Mouse (Mus musculus) C2C12 (cell line): ENCODE results near the gene Zfp784. TPM values are rescaled to one million over a fixed set of nuclear protein-coding genes. Genes with fewer than 3 reads are reported as not detected.

Experiments used
- H3K27me3 ChIP-seq: one replicate; pipeline ENCODE4 v1.6.1; 2011; ENCODE audit not compliant: control insufficient read depth, insufficient read depth, insufficient read length
- H3K36me3 ChIP-seq: one replicate; pipeline ENCODE4 v1.6.1; 2011; ENCODE audit not compliant: control insufficient read depth, insufficient read depth
- H3K4me3 ChIP-seq: one replicate; pipeline ENCODE4 v1.5.1; 2011; ENCODE audit warnings: mild to moderate bottlenecking, control low read depth; ENCODE audit not compliant: poor library complexity, insufficient read depth, severe bottlenecking
- H3K79me2 ChIP-seq: one replicate; pipeline ENCODE4 v1.6.1; 2011; ENCODE audit not compliant: control insufficient read depth, insufficient read depth
- H3K79me3 ChIP-seq: one replicate; pipeline ENCODE4 v1.6.1; 2011; ENCODE audit warnings: low read depth, control low read depth
- H3ac ChIP-seq: one replicate; pipeline ENCODE3; 2011; ENCODE audit warnings: low read depth; ENCODE audit not compliant: control insufficient read depth, insufficient read length
- CEBPB ChIP-seq: IDR thresholded peaks from one replicate; pipeline ENCODE4 v1.6.1; 2011; ENCODE audit warnings: low read depth, mild to moderate bottlenecking, control low read depth, moderate library complexity
- CTCF ChIP-seq: IDR thresholded peaks from one replicate; pipeline ENCODE4 v1.5.1; 2011; ENCODE audit not compliant: control insufficient read depth, insufficient read depth, insufficient read length
- FOSL1 ChIP-seq: IDR thresholded peaks from one replicate; pipeline ENCODE4 v1.8.0; 2011; ENCODE audit warnings: mild to moderate bottlenecking, low read length; ENCODE audit not compliant: poor library complexity, insufficient read depth, severe bottlenecking
- MAX ChIP-seq: IDR thresholded peaks from one replicate; pipeline ENCODE4 v1.6.1; 2011; ENCODE audit warnings: mild to moderate bottlenecking, control low read depth
- MYOD1 ChIP-seq: IDR thresholded peaks from one replicate; pipeline ENCODE4 v1.6.1; 2011; ENCODE audit warnings: low read depth; ENCODE audit not compliant: control insufficient read depth, insufficient read length
- MYOG ChIP-seq: IDR thresholded peaks from one replicate; pipeline ENCODE4 v1.6.1; 2011; ENCODE audit not compliant: control insufficient read depth, insufficient read length; ENCODE audit errors: extremely low read depth
- USF1 ChIP-seq: IDR thresholded peaks from one replicate; pipeline ENCODE4 v1.6.1; 2011; ENCODE audit warnings: low read depth, mild to moderate bottlenecking, control low read depth, moderate library complexity
- polyA plus RNA-seq: library from polyadenylated mRNA; unstranded; fragments of >200 nt; fragmentation: generic; extraction: Trizol; gene quantifications from one replicate; pipeline ENCODE4 v1.2.1, GENCODE M21; 2012; ENCODE audit warnings: missing spikeins

Zfp784 gene
- polyA plus RNA-seq, 1 experiment, result 1.5 TPM

- Histone ChIP-seq H3K36me3 (no peaks in the 10 kb centered on the region), H3K4me3 (no peak overlapping the region), H3ac (no peak overlapping the region), H3K79me3 (no peaks in the 10 kb centered on the region), H3K79me2 (peaks cover 6% of the 10 kb centered on the region), H3K27me3 (no peaks in the 10 kb centered on the region)
- TF ChIP-seq MYOD1, result no peak
- no peak for TF ChIP-seq CTCF
- no peak for TF ChIP-seq FOSL1
- no peak for TF ChIP-seq USF1
- no peak for TF ChIP-seq MAX
- no peak for TF ChIP-seq CEBPB
- no peak for TF ChIP-seq MYOG
Observed at GRCm38 (mm10) chr7:4993999-4994788, 44.1 kb downstream of the Zfp784 start.

GRCm38 (mm10) chr7:4993347-4993998, 44.8 kb downstream of the Zfp784 start:
- no peaks in the 10 kb centered on the region for H3K79me3 ChIP-seq
- TF ChIP-seq MYOD1 (no peak), MAX (no peak), CEBPB (no peak), USF1 (no peak), MYOG (no peak), FOSL1 (no peak), CTCF (no peak)
- peaks cover 6% of the 10 kb centered on the region for H3K79me2 ChIP-seq
- no peak overlapping the region for H3ac ChIP-seq
- no peaks in the 10 kb centered on the region for H3K36me3 ChIP-seq
- no peak overlapping the region for H3K4me3 ChIP-seq
- H3K27me3 ChIP-seq, result no peaks in the 10 kb centered on the region

GRCm38 (mm10) chr7:4988250-4988649, 50.0 kb downstream of the Zfp784 start:
- peaks cover 17% of the 10 kb centered on the region for H3K27me3 ChIP-seq
- no peak for TF ChIP-seq CEBPB
- no peak for TF ChIP-seq MYOD1
- TF ChIP-seq USF1, result no peak
- no peak for TF ChIP-seq MYOG
- no peak for TF ChIP-seq MAX
- no peak for TF ChIP-seq CTCF
- TF ChIP-seq FOSL1, result no peak

More at GRCm38 (mm10) chr7:4988250-4988649, 50.0 kb downstream of the Zfp784 start:
- Histone ChIP-seq H3ac (no peak overlapping the region), H3K79me3 (no peaks in the 10 kb centered on the region), H3K4me3 (no peak overlapping the region), H3K36me3 (no peaks in the 10 kb centered on the region), H3K79me2 (no peaks in the 10 kb centered on the region)

Other genes with a start within 250 kb of the Zfp784 start
- 22.9 TPM for gene Tmem238, start 248.8 kb downstream of the Zfp784 start, polyA plus RNA-seq
- gene Rpl28, start 245.6 kb downstream of the Zfp784 start, polyA plus RNA-seq, result 3,556 TPM
- 599 TPM for gene Ube2s, start 225.9 kb downstream of the Zfp784 start, polyA plus RNA-seq
- not detected for gene Shisa7, start 193.8 kb downstream of the Zfp784 start, polyA plus RNA-seq
- gene Isoc2b, start 168.2 kb downstream of the Zfp784 start, polyA plus RNA-seq, result 0.32 TPM
- gene Isoc2a, start 161.3 kb downstream of the Zfp784 start, polyA plus RNA-seq, result 3.7 TPM
- gene Gm36210, start 131.9 kb downstream of the Zfp784 start, polyA plus RNA-seq, result not detected
- 9.0 TPM for gene Zfp628, start 123.2 kb downstream of the Zfp784 start, polyA plus RNA-seq
- gene Nat14, start 116.4 kb downstream of the Zfp784 start, polyA plus RNA-seq, result 2.7 TPM
- 3.7 TPM for gene Ssc5d, start 112.7 kb downstream of the Zfp784 start, polyA plus RNA-seq
- 0.06 TPM for gene Sbk2, start 74.0 kb downstream of the Zfp784 start, polyA plus RNA-seq
- 0.02 TPM for gene Sbk3, start 67.3 kb downstream of the Zfp784 start, polyA plus RNA-seq
- gene Zfp579, start 42.3 kb downstream of the Zfp784 start, polyA plus RNA-seq, result 10.1 TPM
- 12.9 TPM for gene Zfp524, start 24.0 kb downstream of the Zfp784 start, polyA plus RNA-seq
- 30.6 TPM for gene Fiz1, start 23.7 kb downstream of the Zfp784 start, polyA plus RNA-seq
- gene Gm44973, start 22.9 kb downstream of the Zfp784 start, polyA plus RNA-seq, result not detected
- gene Zfp865, start 18.1 kb downstream of the Zfp784 start, polyA plus RNA-seq, result 16.5 TPM
- 0.34 TPM for gene Ccdc106, start 17.9 kb downstream of the Zfp784 start, polyA plus RNA-seq
- gene 4632433K11Rik, start 4.3 kb downstream of the Zfp784 start, polyA plus RNA-seq, result not detected
- 13.7 TPM for gene Zfp580, start 13.1 kb upstream of the Zfp784 start, polyA plus RNA-seq
- gene U2af2, start 23.7 kb upstream of the Zfp784 start, polyA plus RNA-seq, result 333 TPM
- 102 TPM for gene Epn1, start 41.8 kb upstream of the Zfp784 start, polyA plus RNA-seq
- not detected for gene Rfpl4, start 78.5 kb upstream of the Zfp784 start, polyA plus RNA-seq
- 0.05 TPM for gene Rasl2-9, start 87.5 kb upstream of the Zfp784 start, polyA plus RNA-seq
- not detected for gene Vmn1r55, start 111.2 kb upstream of the Zfp784 start, polyA plus RNA-seq
- not detected for gene Vmn1r56, start 158.3 kb upstream of the Zfp784 start, polyA plus RNA-seq
- not detected for gene Vmn1r57, start 180.0 kb upstream of the Zfp784 start, polyA plus RNA-seq